Mouse (Mus musculus) hindbrain, embryonic 15.5 days (tissue): Measurements from ENCODE around the gene Nos2. TPM values are rescaled to one million over a fixed set of nuclear protein-coding genes. Genes with fewer than 3 reads are reported as not detected.

Experiments
- polyA plus RNA-seq: library from polyadenylated mRNA; unstranded; fragments of >200 nt; fragmentation: Nextera tagmentation; extraction: Ambion mirVana; gene quantifications from 2 replicates; pipeline ENCODE4 v1.2.1, GENCODE M21; 2015

Nos2 gene
- polyA plus RNA-seq, 1 experiment from 2014 or later: 1.6 TPM

Other genes starting within 250 kb of the Nos2 start
- 22.4 and 24.0 TPM in 2 replicates for gene Nlk, start 223.4 kb upstream of the Nos2 start, polyA plus RNA-seq
- 28.0 and 28.4 TPM in 2 replicates for gene Ccnq, start 169.1 kb upstream of the Nos2 start, polyA plus RNA-seq
- gene Lyrm9, start 94.2 kb upstream of the Nos2 start, polyA plus RNA-seq: 34.5 and 39.2 TPM in 2 replicates
- 13.4 and 17.0 TPM in 2 replicates for gene Lgals9, start 64.2 kb downstream of the Nos2 start, polyA plus RNA-seq
- gene Ksr1, start 225.6 kb downstream of the Nos2 start, polyA plus RNA-seq: 5.0 and 5.6 TPM in 2 replicates